8 mouse cellular contexts compared by ENCODE assay signal in the genomic region with DNA sequence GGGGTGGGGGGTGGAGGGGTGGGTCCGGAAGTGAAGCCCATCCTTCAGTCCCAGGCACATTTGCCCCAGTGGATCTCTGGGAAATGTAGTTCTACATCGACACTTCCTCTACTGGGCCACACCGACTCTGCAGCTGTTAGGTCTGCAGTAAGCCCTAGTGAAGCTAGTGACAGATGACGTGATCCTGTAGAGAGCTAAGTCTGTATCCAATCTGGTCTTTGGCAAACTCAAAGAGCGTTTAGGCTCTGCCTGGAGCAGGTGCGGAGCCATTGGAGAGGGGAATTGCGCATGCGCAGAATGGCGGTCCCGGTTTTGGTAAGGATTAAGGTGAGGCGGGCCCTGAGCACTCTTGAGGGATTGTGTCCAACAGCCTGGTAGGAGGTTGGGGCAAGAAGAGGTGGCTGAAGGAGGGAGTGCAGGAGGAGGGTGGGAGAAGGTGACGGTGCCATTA. TPM values are rescaled to one million over a fixed set of nuclear protein-coding genes. Genes with fewer than 3 reads are reported as not detected.
A peak's percentile ranks its signal among the peaks of the same experiment; 100 is the strongest.
DNase-seq lines count a peak whose midpoint lies in the region; ATAC-seq and TF ChIP-seq lines count a peak whose summit lies in the region.

A gene (plus strand): TSS at position 102 of the 451 bp plus-strand sequence.

- no peaks in the 10 kb centered on the region for H3K9me3 ChIP-seq in hindbrain, embryonic 12.5 days (replicated peaks)
- H3K9me3 ChIP-seq in lung, postnatal 0 days (ENCODE audit: low read length): no peaks in the 10 kb centered on the region

- TF ChIP-seq CTCF in lung, postnatal 0 days (IDR thresholded peaks at IDR 0.05): no peak

- peak within 1 kb of the TSS; percentile 76 for H3K9ac ChIP-seq in hindbrain, embryonic 12.5 days
- 0 out of 2 replicates have a peak within 1 kb of the TSS, but pooled peaks have one; percentile 32 for H3K9ac ChIP-seq in lung, postnatal 0 days (replicated peaks; ENCODE audit: low read depth)

- ATAC-seq in hindbrain, embryonic 12.5 days (ENCODE audit: low FRiP score): peak; percentile 62
- peak; percentile 18 for ATAC-seq in lung, postnatal 0 days

- H3K4me2 ChIP-seq in hindbrain, embryonic 12.5 days (replicated peaks): peak within 1 kb of the TSS; percentile 71
- peak within 1 kb of the TSS; percentile 68 for H3K4me2 ChIP-seq in lung, postnatal 0 days (replicated peaks; ENCODE audit: low read depth, low read length)

- no peak for TF ChIP-seq EP300 in lung, postnatal 0 days (IDR thresholded peaks at IDR 0.05)

- WGBS in hindbrain, embryonic 12.5 days: 1% methylated on average over 12 of the region's 12 CpGs
- WGBS in lung, postnatal 0 days: under 1% methylated on average over 12 of the region's 12 CpGs

- peaks cover 35% of the 10 kb centered on the region for H3K36me3 ChIP-seq in hindbrain, embryonic 12.5 days
- H3K36me3 ChIP-seq in lung, postnatal 0 days (ENCODE audit: insufficient read depth, low read length): peaks cover 2% of the 10 kb centered on the region; the same call in 1 of the 2 replicates

- H3K4me3 ChIP-seq in hindbrain, embryonic 12.5 days: peak within 1 kb of the TSS; percentile 64
- H3K4me3 ChIP-seq in lung, postnatal 0 days (ENCODE audit: low read depth, low read length): peak within 1 kb of the TSS; percentile 63

- H3K27ac ChIP-seq in hindbrain, embryonic 12.5 days: peak within 1 kb of the TSS; percentile 97
- peak within 1 kb of the TSS; percentile 66 for H3K27ac ChIP-seq in lung, postnatal 0 days (ENCODE audit: low read length)

- no peaks in the 10 kb centered on the region for H3K27me3 ChIP-seq in hindbrain, embryonic 12.5 days
- H3K27me3 ChIP-seq in lung, postnatal 0 days (replicated peaks; ENCODE audit: insufficient read depth, low read length): no peaks in the 10 kb centered on the region

- peaks cover 15% of the 10 kb centered on the region for H3K4me1 ChIP-seq in hindbrain, embryonic 12.5 days
- peaks cover 6% of the 10 kb centered on the region for H3K4me1 ChIP-seq in lung, postnatal 0 days (ENCODE audit: insufficient read depth, low read depth, low read length)

- peak; percentile 68 for DNase-seq in NIH3T3 (ENCODE audit: low read depth)
- DNase-seq in cerebellum, adult 9-11 months: peak; percentile 95
- DNase-seq in frontal cortex, postnatal 10 days (ENCODE audit: low spot score in 2 of 2): peak; percentile 87 to 90
- DNase-seq in layer of hippocampus, postnatal 10 days (ENCODE audit: low spot score in 2 of 2): peak; percentile 91 to 93
- peak; percentile 85 for DNase-seq in lung, postnatal 0 days (ENCODE audit: low spot score)
- DNase-seq in ovary, postnatal 14 days (ENCODE audit: low spot score): peak; percentile 82
- DNase-seq in thymus, postnatal 10 days (ENCODE audit: low spot score in 2 of 2): peak; percentile 83 to 84

RNA-seq across cellular contexts. Expression of the gene that starts here (rescaled TPM):
- polyA plus RNA-seq in hindbrain, embryonic 12.5 days (2016; fragmentation: Nextera tagmentation; extraction: Ambion mirVana): 11.4 and 12.5 TPM in 2 replicates
- 10 to 100 TPM; 16.1 to 16.8 TPM for total RNA-seq in layer of hippocampus, postnatal 10 days (2021)
- 2.6 and 3.0 TPM in 2 replicates for polyA plus RNA-seq in lung, postnatal 0 days (2015; fragmentation: Nextera tagmentation; extraction: Ambion mirVana)

Comparison
In these comparisons a context has a peak if more than half of its experiments do, and no peak if none do; other contexts are left out.
1. Peak in every context shown above with its lines: DNase-seq, ATAC-seq, H3K4me3 ChIP-seq and H3K27ac ChIP-seq.